Mouse (Mus musculus) stomach, embryonic 16.5 days (tissue): ENCODE data around the gene Ntsr1. TPM values are rescaled to one million over a fixed set of nuclear protein-coding genes. Genes with fewer than 3 reads are reported as not detected.
A peak's percentile ranks its signal among the peaks of the same experiment; 100 is the strongest.

Experiments
- ATAC-seq: fragments of 200-750 bp; cut with Nextera tagmentation; 2 replicates; pipeline ENCODE4 v1.8.0; 2017; ENCODE audit warnings: moderate number of reproducible peaks, moderate TSS enrichment; ENCODE audit not compliant: insufficient read depth, low FRiP score
- H3K27ac ChIP-seq: fragments of 300-500 bp; sonication (generic); 2 replicates; pipeline ENCODE4 v1.5.1; 2014; ENCODE audit warnings: low read length
- H3K27me3 ChIP-seq: fragments of 300-500 bp; sonication (generic); 2 replicates; pipeline ENCODE4 v1.6.1; 2014; ENCODE audit warnings: low read length, control low read depth, mixed read lengths; ENCODE audit not compliant: control insufficient read depth, insufficient read depth
- H3K36me3 ChIP-seq: fragments of 300-500 bp; sonication (generic); 2 replicates; pipeline ENCODE4 v1.6.1; 2014; ENCODE audit warnings: low read length; ENCODE audit not compliant: control insufficient read depth, insufficient read depth
- H3K4me1 ChIP-seq: fragments of 300-500 bp; sonication (generic); 2 replicates; pipeline ENCODE4 v1.6.1; 2014; ENCODE audit warnings: low read length, control low read depth, mixed read lengths; ENCODE audit not compliant: control insufficient read depth, insufficient read depth
- H3K4me2 ChIP-seq: fragments of 300-500 bp; sonication (generic); 2 replicates; pipeline ENCODE4 v1.6.1; 2014; ENCODE audit warnings: low read depth, low read length, mixed read lengths
- H3K4me3 ChIP-seq: fragments of 300-500 bp; sonication (generic); replicated peaks from 2 replicates; pipeline ENCODE4 v1.5.1; 2014; ENCODE audit warnings: mild to moderate bottlenecking, low read length
- H3K9ac ChIP-seq: fragments of 300-500 bp; sonication (generic); 2 replicates; pipeline ENCODE4 v1.6.1; 2014; ENCODE audit warnings: low read length
- H3K9me3 ChIP-seq: fragments of 300-500 bp; sonication (generic); replicated peaks from 2 replicates; pipeline ENCODE4 v1.6.1; 2016; ENCODE audit warnings: low read length, control low read depth; ENCODE audit not compliant: control insufficient read depth
- WGBS: fragments of 180-500 bp; shearing (Covaris S2); extraction: QIAGEN DNeasy Blood & Tissue Kit; methylation state at CpG from one replicate; pipeline ENCODE4 v1.1.7; 2014; 5-methylcytosine and 5-hydroxymethylcytosine counted together
- polyA plus RNA-seq: library from polyadenylated mRNA; unstranded; fragments of >200 nt; fragmentation: Nextera tagmentation; extraction: Ambion mirVana; gene quantifications from 2 replicates; pipeline ENCODE4 v1.2.1, GENCODE M21; 2015

The Ntsr1 gene
- polyA plus RNA-seq, 1 experiment from 2014 or later = 0.34 TPM

DNA sequence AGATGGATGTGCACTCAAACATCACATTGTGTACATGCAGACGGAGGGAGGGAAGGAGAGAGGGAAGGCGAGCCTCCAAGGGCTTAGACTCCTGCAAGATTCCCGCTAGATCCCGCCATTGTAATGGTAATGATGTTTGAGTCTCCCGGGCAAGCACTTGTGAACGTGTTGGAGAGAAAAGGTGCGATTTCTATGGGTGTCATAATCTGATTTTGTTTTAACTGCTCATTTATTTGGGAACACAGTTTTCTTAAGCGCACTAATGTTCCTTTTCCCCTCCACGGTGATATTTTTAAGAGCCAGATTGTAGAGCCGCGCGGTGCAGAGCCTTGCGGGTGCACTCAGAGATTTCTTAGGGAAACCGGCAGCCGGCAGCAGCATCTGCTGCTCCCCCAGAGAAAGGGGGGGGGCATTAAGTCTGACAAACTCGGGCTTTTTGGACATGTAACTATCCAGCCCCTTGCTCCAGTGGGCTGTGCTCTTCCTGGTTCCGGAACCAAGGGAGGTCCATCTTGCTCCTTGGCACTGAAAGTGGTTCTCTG is 11.5 kb upstream of the Ntsr1 start:
- H3K4me3 ChIP-seq = no peak overlapping the region
- H3K36me3 ChIP-seq = no peaks in the 10 kb centered on the region
- no peaks in the 10 kb centered on the region for H3K27me3 ChIP-seq
- no peak overlapping the region for H3K4me2 ChIP-seq
- no peaks in the 10 kb centered on the region for H3K4me1 ChIP-seq
- 17% methylated on average over 17 of the region's 17 CpGs for WGBS
- H3K9ac ChIP-seq = no peak overlapping the region
- no peak for ATAC-seq
- H3K27ac ChIP-seq = no peak overlapping the region
- no peaks in the 10 kb centered on the region for H3K9me3 ChIP-seq

DNA sequence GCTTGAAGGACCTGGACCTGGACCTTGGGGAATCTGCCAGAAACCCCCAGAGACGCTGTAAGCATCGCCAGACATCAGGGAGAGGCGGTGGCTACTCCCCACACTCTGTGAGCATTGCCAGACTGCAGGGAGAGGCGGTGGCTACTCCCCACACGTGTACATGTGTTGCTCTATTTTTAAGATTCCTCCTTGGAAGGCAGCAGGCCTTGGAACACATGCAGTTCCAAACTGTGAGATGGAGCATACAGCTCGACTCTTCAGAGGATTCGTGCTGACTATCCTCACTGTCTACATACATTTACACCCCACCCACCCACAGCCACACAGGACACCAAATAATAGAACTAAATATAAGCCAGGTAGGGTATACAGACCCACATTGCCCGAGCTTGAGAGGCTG is 3.9 kb upstream of the Ntsr1 start:
- 59% methylated on average over 8 of the region's 8 CpGs for WGBS
- Histone ChIP-seq H3K9ac (no peak overlapping the region), H3K36me3 (no peaks in the 10 kb centered on the region), H3K4me1 (peaks cover 10% of the 10 kb centered on the region), H3K27ac (no peak overlapping the region), H3K4me2 (no peak overlapping the region), H3K9me3 (no peaks in the 10 kb centered on the region), H3K4me3 (no peak overlapping the region), H3K27me3 (peaks cover 32% of the 10 kb centered on the region)
- no peak for ATAC-seq

DNA sequence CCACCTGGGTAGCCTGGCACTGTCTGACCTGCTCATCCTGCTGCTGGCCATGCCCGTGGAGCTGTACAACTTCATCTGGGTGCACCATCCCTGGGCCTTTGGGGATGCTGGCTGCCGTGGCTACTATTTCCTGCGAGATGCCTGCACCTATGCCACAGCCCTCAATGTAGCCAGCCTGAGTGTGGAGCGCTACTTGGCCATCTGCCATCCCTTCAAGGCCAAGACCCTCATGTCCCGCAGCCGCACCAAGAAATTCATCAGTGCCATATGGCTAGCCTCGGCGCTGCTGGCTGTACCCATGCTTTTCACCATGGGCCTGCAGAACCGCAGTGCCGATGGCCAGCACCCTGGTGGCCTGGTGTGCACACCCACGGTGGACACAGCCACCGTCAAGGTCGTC is 950 bp downstream of the Ntsr1 start:
- Histone ChIP-seq H3K27ac (peak overlapping the region; percentile 60), H3K4me3 (peak overlapping the region; percentile 16; the same call in 1 of the 2 replicates), H3K9me3 (no peaks in the 10 kb centered on the region), H3K4me1 (peaks cover 18% of the 10 kb centered on the region), H3K4me2 (peak overlapping the region; percentile 53), H3K9ac (peak overlapping the region; percentile 31), H3K36me3 (no peaks in the 10 kb centered on the region), H3K27me3 (peaks cover 34% of the 10 kb centered on the region)
- 36% methylated on average over 13 of the region's 13 CpGs for WGBS
- no peak for ATAC-seq

DNA sequence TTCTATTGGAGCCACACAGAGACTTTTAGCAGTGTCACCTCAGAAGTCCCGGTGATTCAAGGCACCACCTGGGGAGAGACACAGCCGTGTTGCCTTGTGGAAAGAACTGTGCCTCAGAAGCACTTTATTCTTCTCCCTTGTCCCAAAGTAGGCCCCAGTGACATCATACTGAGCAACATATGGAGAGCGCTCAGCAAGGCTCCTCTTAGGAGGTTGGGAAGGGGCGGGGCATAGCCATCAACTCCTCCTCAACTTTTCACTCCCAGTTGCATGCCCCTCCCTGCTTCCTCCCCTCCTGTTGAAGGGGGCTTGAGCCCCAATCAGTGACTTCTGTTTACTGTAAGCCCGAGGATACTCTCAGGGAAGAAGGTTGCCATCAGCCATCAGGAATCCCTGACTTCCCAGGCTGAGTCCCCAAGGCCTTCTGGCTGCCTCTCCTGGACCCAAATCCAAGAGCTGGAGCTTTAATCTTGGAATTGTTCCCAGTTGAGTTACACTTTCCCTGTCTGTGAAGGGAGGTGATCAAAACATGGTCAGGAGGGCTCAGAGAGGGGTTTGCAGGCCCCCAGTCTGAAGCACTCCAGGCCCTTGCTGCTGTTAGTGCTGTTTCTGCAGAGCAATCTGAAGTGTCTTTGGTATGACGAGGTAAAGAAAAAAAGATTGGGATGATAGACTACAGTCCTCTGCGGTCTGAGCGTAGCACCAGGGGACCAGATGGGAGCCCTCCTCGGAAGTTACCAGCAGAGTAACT is 1.6 kb downstream of the Ntsr1 start:
- peak overlapping the region; percentile 15; the same call in 1 of the 2 replicates for H3K4me2 ChIP-seq
- peaks cover 18% of the 10 kb centered on the region for H3K4me1 ChIP-seq
- H3K36me3 ChIP-seq = no peaks in the 10 kb centered on the region
- H3K4me3 ChIP-seq = peak overlapping the region; percentile 16; the same call in 1 of the 2 replicates
- no peaks in the 10 kb centered on the region for H3K9me3 ChIP-seq
- 27% methylated on average over 9 of the region's 9 CpGs for WGBS
- no peak overlapping the region for H3K9ac ChIP-seq
- ATAC-seq = peak; percentile 76
- H3K27me3 ChIP-seq = peaks cover 34% of the 10 kb centered on the region
- peak overlapping the region; percentile 60 for H3K27ac ChIP-seq

DNA sequence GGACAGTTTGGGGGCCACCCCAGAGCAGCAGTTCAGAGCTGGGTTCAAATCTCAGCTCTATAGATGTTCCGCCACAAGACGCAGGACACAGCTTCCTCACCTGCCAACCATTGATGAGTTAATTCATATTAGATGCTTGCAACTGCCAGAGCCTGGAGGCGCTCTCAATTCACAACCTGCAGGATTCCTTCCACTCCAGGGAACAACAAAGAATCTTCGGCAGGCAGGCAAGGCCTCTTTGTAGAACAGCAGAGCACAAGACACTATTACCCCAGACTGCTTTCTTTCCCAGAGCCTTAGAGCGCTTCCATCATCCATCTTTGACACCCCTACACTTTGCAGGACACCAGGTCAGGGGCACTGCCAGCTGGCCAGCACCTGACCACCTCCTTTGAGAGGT is 6.5 kb downstream of the Ntsr1 start:
- H3K9ac ChIP-seq = no peak overlapping the region
- no peak for ATAC-seq
- H3K36me3 ChIP-seq = no peaks in the 10 kb centered on the region
- H3K9me3 ChIP-seq = no peaks in the 10 kb centered on the region
- H3K4me3 ChIP-seq = no peak overlapping the region
- no peak overlapping the region for H3K4me2 ChIP-seq
- no peaks in the 10 kb centered on the region for H3K27me3 ChIP-seq
- no peak overlapping the region for H3K27ac ChIP-seq
- H3K4me1 ChIP-seq = peaks cover 15% of the 10 kb centered on the region
- WGBS = 82% methylated on average over 5 of the region's 5 CpGs

DNA sequence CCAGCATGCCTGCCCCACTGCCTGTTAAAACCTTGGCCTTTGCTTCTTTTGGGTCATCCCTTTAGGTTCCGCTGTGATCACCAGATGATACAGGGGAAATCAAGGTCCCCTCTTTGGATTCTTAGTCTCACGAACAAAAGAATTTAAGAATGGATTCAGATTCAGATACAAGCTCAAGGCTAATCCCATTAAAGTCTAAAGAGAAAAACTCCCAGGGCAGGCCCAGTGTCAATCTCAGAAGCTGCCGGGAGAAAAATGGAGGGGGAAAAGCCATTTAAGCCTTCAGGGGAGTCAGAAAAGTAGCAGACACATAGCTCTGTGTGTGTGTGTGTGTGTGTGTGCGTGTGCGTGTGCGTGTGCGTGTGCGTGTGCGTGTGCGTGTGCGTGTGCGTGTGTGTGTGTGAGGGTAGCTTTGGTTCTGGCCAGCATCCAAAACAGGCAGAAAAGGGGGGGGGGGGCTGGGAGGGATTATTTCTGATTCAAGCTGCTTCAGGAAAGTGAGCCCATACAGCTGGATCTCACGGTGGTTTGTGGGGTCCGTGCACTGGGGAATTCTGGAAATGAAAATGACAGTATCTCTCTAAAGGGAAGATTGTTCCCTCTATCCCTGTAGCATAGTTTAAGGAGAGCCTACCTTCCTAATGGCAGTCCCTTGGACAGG is 8.8 kb downstream of the Ntsr1 start:
- Histone ChIP-seq H3K27ac (no peak overlapping the region), H3K4me2 (no peak overlapping the region), H3K9ac (no peak overlapping the region), H3K36me3 (no peaks in the 10 kb centered on the region), H3K27me3 (no peaks in the 10 kb centered on the region), H3K4me1 (peaks cover 26% of the 10 kb centered on the region), H3K9me3 (no peaks in the 10 kb centered on the region), H3K4me3 (no peak overlapping the region)
- no peak for ATAC-seq
- 72% methylated on average over 14 of the region's 14 CpGs for WGBS

DNA sequence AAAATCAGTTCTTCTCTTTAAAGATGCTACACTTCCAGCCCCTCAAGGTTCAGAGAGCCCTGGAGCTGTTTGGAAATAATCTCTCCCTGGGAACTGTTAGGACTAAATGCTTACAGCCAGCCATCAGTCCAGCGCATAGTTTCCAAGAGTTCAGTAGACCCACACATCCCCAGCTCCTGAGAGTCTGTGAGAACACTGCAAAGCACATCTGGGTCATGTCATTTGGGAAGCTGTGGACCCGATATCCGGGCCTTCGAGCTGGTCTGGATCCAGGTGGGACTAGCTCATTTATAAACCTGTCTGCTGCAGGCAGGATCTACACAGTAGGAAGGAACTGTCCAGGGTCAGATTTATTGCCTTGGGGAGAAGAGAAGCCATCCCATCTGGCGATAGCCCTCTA is 11.1 kb downstream of the Ntsr1 start:
- Histone ChIP-seq H3K4me3 (no peak overlapping the region), H3K9ac (no peak overlapping the region), H3K9me3 (no peaks in the 10 kb centered on the region), H3K4me1 (peaks cover 26% of the 10 kb centered on the region), H3K27ac (no peak overlapping the region), H3K4me2 (no peak overlapping the region), H3K36me3 (no peaks in the 10 kb centered on the region), H3K27me3 (no peaks in the 10 kb centered on the region)
- ATAC-seq = peak; percentile 54; the same call in 1 of the 2 replicates
- WGBS = 44% methylated on average over 5 of the region's 5 CpGs

DNA sequence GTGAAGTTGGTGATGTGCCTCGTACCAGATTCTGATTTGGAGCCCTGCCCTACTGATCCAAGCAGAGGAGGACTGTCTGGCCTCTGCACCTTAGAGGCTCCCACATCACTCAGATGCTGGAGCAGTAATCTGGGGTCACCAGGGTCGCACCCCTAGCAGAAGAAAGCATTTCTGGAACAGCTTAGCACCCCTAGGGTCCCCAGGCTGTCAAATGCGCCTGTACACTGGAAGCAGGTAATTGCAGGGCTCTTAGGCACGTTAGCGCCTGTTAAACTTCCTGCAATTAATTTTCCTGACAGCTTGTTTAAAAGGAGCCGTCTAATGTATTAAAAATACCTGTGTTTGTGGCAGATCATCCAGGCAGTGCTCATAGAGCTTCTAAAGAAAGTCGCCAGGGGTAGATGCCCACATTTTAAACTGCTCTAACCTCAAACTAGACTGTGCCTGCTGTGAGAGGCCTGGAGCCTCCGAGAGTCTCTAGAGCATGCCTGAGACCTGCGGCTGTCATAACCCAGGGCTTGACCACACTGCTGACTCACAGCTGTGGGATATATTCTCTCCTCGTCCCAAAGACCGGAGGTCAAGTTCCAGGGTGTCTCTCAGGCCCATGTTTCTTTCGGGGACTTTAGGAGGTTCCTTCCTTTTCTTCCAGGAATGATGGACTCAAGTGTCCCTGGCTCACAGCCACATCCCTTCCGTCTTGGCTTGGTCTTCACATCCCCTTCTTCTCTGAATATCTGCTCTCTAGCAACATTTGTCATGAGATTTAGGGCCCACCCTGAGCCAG is 12.3 kb downstream of the Ntsr1 start:
- H3K4me2 ChIP-seq = no peak overlapping the region
- peak; percentile 20; the same call in 1 of the 2 replicates for ATAC-seq
- no peak overlapping the region for H3K9ac ChIP-seq
- peaks cover 26% of the 10 kb centered on the region for H3K4me1 ChIP-seq
- no peak overlapping the region for H3K4me3 ChIP-seq
- no peaks in the 10 kb centered on the region for H3K27me3 ChIP-seq
- H3K27ac ChIP-seq = peak overlapping the region; percentile 68
- H3K9me3 ChIP-seq = no peaks in the 10 kb centered on the region
- no peaks in the 10 kb centered on the region for H3K36me3 ChIP-seq
- WGBS = 25% methylated on average over 13 of the region's 13 CpGs
